Mouse (Mus musculus) B cell, adult 2 months (primary cell): ENCODE results near the gene Srcap.

Experiments used
- DNase-seq, 2 experiments: peaks; one replicate each; pipeline ENCODE4 v3.0.0; 2022

Srcap gene

DNA sequence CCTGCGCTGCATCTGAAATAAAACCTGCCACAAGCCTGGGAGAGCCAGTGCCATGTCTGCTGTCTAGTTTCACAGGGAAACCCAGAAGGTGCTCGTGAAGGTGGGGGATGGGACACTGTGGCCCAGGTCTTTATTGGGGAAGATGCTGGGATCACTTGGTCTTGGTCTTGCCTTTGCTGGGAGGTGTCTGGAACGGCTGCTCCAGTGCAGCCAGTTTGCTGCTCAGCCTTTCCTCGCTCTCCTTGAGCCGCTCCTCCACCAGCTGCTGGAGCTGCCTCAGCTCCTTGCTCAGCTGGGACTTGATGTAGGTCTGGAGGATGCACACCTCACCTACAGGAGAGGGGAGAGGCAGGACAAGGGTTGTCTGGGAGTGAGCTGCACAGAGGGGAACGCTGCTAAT lies 71.5 kb downstream of the Srcap start:
- no peak for DNase-seq

DNA sequence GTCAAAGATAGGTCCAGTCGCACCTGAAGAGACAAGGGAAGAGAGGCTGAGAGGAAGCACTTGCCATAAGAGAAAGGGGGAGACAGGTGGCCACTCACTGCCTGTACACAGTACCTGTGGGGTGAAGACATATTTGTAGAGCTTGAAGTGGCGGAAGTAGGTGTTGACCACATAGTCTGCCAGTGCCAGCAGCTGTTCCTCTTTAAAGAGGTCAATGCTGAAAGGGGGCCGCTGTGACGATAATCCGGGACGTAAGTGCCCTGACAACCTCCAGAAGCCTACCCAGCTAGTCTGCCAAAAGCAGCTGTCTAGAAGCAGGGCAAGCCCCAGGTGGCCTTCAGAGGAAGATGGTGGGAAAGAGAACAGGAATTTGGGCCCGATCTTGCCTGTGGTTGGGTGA lies 73.2 kb downstream of the Srcap start:
- no peak for DNase-seq

GRCm38 (mm10) chr7:127586149-127586548 lies 74.4 kb downstream of the Srcap start:
- DNase-seq: no peak

DNA sequence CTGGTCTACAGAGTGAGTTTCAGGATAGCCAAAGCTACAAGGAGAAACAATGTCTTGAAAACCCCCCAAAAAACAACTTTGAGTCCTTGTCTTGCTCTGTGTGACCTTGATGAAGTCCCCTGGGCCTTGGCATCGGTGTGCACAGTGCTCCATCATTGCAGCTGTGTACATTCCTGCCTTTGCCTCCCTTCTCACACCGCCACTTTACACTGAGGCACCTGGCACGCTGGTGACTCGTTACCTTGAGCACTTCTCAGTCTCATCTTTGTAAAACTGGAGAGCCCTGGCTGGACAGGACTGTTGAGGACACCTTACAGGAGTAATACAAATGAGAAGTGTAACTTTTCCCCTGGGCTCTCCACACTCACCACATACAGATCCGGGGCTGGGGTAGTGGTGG lies 75.4 kb downstream of the Srcap start:
- DNase-seq: no peak

DNA sequence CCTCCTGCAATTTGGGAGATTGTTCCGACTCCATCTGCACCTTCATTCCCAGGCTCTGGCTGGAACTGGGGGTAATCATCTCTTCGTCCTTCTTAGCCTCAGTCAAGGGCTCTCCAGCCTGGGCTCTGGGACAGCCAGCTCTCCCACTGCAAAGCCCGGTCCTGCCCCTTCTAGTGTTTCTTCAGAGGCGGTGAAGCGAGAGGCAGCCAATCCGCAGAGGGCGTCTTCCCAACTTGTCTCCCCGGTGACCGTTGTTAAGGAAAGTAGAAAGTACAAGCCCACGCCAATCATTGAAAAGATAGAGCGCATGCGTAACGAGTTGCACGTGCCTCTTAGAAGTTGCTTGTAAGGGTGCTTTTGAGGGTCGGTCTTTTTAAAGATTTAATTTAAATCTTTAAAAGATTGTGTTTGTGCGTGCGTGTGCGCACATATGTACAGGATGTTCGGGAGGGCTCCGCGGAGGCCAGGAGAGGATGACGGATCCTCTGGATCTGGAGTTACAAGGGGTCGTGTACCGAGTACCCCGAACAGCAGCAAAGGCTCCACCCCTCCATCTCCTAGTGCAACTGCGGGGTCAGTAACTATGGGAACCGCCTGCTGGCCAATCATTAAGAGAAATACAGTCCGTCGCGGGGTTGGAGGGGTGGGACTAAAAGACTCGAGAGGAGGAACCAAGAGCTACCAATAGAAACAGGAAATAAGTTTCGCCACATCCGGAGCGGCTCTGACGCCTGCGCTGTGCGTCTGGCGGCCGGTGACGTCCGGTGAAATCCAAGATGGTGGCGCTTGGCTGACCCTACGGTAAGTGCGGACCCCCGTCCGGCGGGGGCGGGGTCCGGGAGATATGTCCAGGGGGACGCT lies 76.5 kb downstream of the Srcap start, which contains the start of the genes Ccdc189 and Rnf40:
TSS of gene Ccdc189 (minus strand) at position 585 of the 861 bp plus-strand sequence.
TSS of gene Rnf40 (plus strand) at position 757 of the 861 bp plus-strand sequence.
- DNase-seq: peak; percentile 89 to 94

- DNase-seq: no peak
These were observed 77.1 kb downstream of the Srcap start for GRCm38 (mm10) chr7:127588901-127589300.

DNA sequence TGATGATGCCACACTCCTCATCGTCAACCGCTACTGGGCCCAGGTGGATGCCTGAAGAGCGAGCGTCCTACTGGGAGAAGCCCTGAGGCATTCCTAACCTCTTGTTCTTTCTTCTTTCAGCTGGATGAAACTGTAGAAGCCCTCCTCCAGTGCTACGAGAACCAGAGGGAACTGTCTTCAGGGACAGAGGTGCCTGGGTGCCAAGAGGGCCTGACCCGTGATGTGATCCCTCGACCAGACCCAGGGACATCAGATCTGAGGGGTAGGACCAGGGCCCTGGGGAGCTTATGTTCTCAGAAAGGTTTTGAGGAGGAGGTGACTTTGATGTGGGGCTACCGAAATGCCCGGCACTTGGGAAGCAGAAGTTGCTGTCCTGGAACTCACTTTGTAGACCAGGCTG lies 77.9 kb downstream of the Srcap start:
- DNase-seq: no peak

DNA sequence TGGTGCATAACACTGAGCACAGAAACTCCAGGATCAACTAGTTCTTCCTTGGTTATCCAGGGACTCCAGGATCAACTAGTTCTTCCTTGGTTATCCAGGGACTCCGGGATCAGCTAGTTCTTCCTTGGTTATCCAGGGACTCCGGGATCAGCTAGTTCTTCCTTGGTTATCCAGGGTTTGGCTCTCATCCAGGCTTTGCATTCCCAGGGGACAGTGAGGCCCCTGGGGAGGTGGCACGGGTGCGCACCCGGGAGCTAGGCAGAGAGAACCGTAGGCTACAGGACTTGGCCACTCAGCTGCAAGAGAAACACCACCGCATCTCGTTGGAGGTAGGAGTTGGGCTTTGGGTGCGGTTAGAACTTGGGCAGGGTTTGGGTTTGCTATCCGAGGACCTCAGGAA lies 79.3 kb downstream of the Srcap start:
- no peak for DNase-seq

- DNase-seq: no peak
These were observed 80.8 kb downstream of the Srcap start for GRCm38 (mm10) chr7:127592575-127592974.

GRCm38 (mm10) chr7:127596747-127597146 lies 85.0 kb downstream of the Srcap start:
- DNase-seq: no peak

DNA sequence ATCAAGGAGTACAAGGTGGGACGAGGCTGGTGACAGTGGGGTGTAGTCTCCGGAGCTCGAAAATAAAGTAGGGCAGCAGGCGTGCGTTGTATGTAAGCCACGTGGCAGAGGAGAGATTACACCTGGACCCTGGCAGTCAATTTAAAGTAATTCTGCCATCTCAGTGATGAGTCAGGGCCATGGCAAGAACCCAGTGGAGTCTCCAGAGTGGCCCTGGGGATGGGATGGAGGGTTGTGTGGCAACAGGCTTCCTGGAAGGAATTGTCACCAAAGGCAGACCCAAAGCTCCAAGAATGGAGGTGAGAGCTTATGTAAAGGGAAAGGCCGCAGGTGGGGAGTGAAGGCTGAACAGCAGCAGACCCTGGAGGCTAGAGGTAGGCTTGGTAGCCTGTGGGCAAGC lies 88.8 kb downstream of the Srcap start:
- DNase-seq: no peak

DNA sequence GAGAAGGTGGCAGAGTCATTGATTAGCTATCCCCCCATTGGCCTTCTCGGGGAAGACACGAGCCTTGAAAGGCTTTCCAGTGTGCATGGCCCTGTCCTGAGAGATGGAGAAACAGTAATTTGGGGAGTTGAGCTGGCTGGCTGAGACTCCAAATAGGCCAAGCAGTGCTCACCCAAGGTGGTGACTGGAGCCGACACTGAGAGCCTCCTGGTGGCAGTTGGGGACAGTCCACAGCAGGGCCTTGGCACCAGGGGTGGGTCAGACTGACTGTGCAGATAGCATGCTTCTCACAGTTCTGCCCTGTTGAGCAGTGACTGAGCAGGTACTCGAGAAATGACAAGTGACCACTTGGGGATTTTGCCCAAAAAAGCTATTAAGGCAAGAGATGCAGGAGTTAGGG lies 90.0 kb downstream of the Srcap start:
- no peak for DNase-seq

DNA sequence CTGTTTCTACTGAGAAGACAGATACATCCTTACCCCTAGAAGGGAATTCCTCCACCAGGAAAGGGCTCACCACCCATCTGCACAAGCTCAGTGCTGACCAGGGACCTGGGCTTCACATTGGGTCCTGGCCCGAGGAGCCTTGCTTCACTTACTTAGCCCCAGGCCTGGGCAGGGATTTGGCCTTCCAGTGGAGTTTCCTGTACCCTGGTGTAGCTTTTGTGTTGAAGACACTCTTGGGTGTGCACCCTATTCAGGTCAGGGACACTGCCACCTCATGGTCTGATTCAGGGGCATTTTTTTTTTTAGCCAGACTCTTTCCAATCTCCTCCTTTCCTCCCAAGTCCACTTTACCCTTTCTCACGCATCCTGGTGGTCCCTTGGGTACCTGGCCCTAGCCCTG lies 91.1 kb downstream of the Srcap start:
- DNase-seq: no peak

GRCm38 (mm10) chr7:127604256-127604655 lies 92.5 kb downstream of the Srcap start:
- no peak for DNase-seq

- DNase-seq: no peak
These were observed 95.4 kb downstream of the Srcap start for GRCm38 (mm10) chr7:127607150-127607549.
